Comparison of ENCODE assay signal across 8 mouse cellular contexts in genomic region chr7:109518036-109518681, GRCm38 (mm10). TPM values are rescaled to one million over a fixed set of nuclear protein-coding genes. Genes with fewer than 3 reads are reported as not detected.
DNase-seq lines count a peak whose midpoint lies in the region; ATAC-seq and TF ChIP-seq lines count a peak whose summit lies in the region.

No protein-coding gene starts in this region.

- H3K4me2 ChIP-seq in intestine, embryonic 15.5 days (replicated peaks): peak overlapping the region; percentile 61
- H3K4me2 ChIP-seq in midbrain, postnatal 0 days (ENCODE audit: low read depth, low read length, poor library complexity, severe bottlenecking): peak overlapping the region; percentile 57

- WGBS in intestine, embryonic 15.5 days: 12% methylated on average over 10 of the region's 10 CpGs
- WGBS in midbrain, postnatal 0 days: 13% methylated on average over 10 of the region's 10 CpGs

- no peaks in the 10 kb centered on the region for H3K27me3 ChIP-seq in testis, adult 2 months (ENCODE audit: control insufficient read depth, insufficient read depth, low read length)
- no peaks in the 10 kb centered on the region for H3K27me3 ChIP-seq in intestine, embryonic 15.5 days (replicated peaks)
- no peaks in the 10 kb centered on the region for H3K27me3 ChIP-seq in midbrain, postnatal 0 days (ENCODE audit: insufficient read depth, low read length)

- peak overlapping the region; percentile 95 for H3K4me3 ChIP-seq in testis, adult 2 months (ENCODE audit: control insufficient read depth, low read depth, low read length)
- peak overlapping the region; percentile 96 for H3K4me3 ChIP-seq in intestine, embryonic 15.5 days (replicated peaks)
- peak overlapping the region; percentile 94 for H3K4me3 ChIP-seq in midbrain, postnatal 0 days (ENCODE audit: low read depth, low read length)

- peak overlapping the region; percentile 95 for H3K27ac ChIP-seq in testis, adult 2 months (ENCODE audit: control insufficient read depth, insufficient read depth, low read depth, low read length)
- H3K27ac ChIP-seq in intestine, embryonic 15.5 days: peak overlapping the region; percentile 93
- peak overlapping the region; percentile 91 for H3K27ac ChIP-seq in midbrain, postnatal 0 days (ENCODE audit: low read depth, low read length)

- no peaks in the 10 kb centered on the region for H3K36me3 ChIP-seq in testis, adult 2 months (ENCODE audit: control insufficient read depth, insufficient read depth, low read length)
- peaks cover 9% of the 10 kb centered on the region; the same call in 1 of the 2 replicates for H3K36me3 ChIP-seq in intestine, embryonic 15.5 days
- peaks cover 19% of the 10 kb centered on the region for H3K36me3 ChIP-seq in midbrain, postnatal 0 days (ENCODE audit: insufficient read depth, low read length)

- ATAC-seq in intestine, embryonic 15.5 days: peak; percentile 24; the same call in 1 of the 2 replicates
- ATAC-seq in midbrain, postnatal 0 days (ENCODE audit: low FRiP score): no peak

- DNase-seq in embryo, embryonic 10 days (ENCODE audit: low spot score): peak; percentile 38
- DNase-seq in embryo, embryonic 10.5 days (ENCODE audit: low spot score): no peak
- DNase-seq in testis, postnatal 14 days (ENCODE audit: low spot score): no peak
- DNase-seq in midbrain, postnatal 0 days (ENCODE audit: low spot score): peak; percentile 19
- no peak for DNase-seq in right cerebral cortex, adult 18-20 months
- no peak for DNase-seq in thymus, postnatal 25 days

- no peak for TF ChIP-seq CTCF in testis, adult 2 months (IDR thresholded peaks at IDR 0.05; ENCODE audit: control insufficient read depth, insufficient read depth, insufficient replicate concordance, low read depth, low read length)
- TF ChIP-seq CTCF in midbrain, postnatal 0 days (IDR thresholded peaks at IDR 0.05): no peak

- TF ChIP-seq POLR2A in testis, adult 2 months (IDR thresholded peaks at IDR 0.05; ENCODE audit: control insufficient read depth, low read depth, low read length): no peak

- no peaks in the 10 kb centered on the region for H3K9me3 ChIP-seq in intestine, embryonic 15.5 days
- no peaks in the 10 kb centered on the region for H3K9me3 ChIP-seq in midbrain, postnatal 0 days (ENCODE audit: low read length)

- H3K4me1 ChIP-seq in testis, adult 2 months (ENCODE audit: control insufficient read depth, insufficient read depth, low read length): peaks cover 3% of the 10 kb centered on the region
- H3K4me1 ChIP-seq in intestine, embryonic 15.5 days (replicated peaks): peaks cover 14% of the 10 kb centered on the region
- H3K4me1 ChIP-seq in midbrain, postnatal 0 days (ENCODE audit: insufficient read depth, low read length): 0 out of 2 replicates have a peak, but pooled peaks cover 7% of the 10 kb centered on the region

- peak overlapping the region; percentile 45 for H3K9ac ChIP-seq in intestine, embryonic 15.5 days
- H3K9ac ChIP-seq in midbrain, postnatal 0 days (replicated peaks; ENCODE audit: low read length, poor library complexity, severe bottlenecking): peak overlapping the region; percentile 65

RNA-seq across cellular contexts. Expression of gene Rpl27a, which starts 0.8 kb away (rescaled TPM):
- 185 and 223 TPM in 2 replicates for polyA plus RNA-seq in testis, adult 2 months (2012; rRNA removed)
- polyA plus RNA-seq in intestine, embryonic 15.5 days (2015; fragmentation: Nextera tagmentation; extraction: Ambion mirVana): 138 and 145 TPM in 2 replicates
- 407 and 426 TPM in 2 replicates for total RNA-seq in midbrain, postnatal 0 days (2014; rRNA removed)
- 84.7 and 92.9 TPM in 2 replicates for polyA plus RNA-seq in midbrain, postnatal 0 days (2015; fragmentation: Nextera tagmentation; extraction: Ambion mirVana)

RNA-seq across cellular contexts. Expression of gene Trim66, which starts 10.2 kb away (rescaled TPM):
- 20.6 and 25.6 TPM in 2 replicates for polyA plus RNA-seq in testis, adult 2 months (2012; rRNA removed)
- polyA plus RNA-seq in intestine, embryonic 15.5 days (2015; fragmentation: Nextera tagmentation; extraction: Ambion mirVana): 0.01 TPM in 2 replicates
- total RNA-seq in midbrain, postnatal 0 days (2014; rRNA removed): 9.1 and 10.1 TPM in 2 replicates
- polyA plus RNA-seq in midbrain, postnatal 0 days (2015; fragmentation: Nextera tagmentation; extraction: Ambion mirVana): 1.4 and 1.9 TPM in 2 replicates

Comparison
In these comparisons a context has a peak if more than half of its experiments do, and no peak if none do; other contexts are left out.
1. DNase-seq: peak in embryo, embryonic 10 days (single experiment) and midbrain, postnatal 0 days (single experiment); none in embryo, embryonic 10.5 days (single experiment), testis, postnatal 14 days (single experiment), right cerebral cortex, adult 18-20 months (single experiment) and thymus, postnatal 25 days (single experiment).
2. Peak in every context shown above with its lines, with median percentiles within 50 percentile points of each other: H3K27ac ChIP-seq and H3K4me3 ChIP-seq.